Mouse (Mus musculus) cerebellum, adult 9-11 months (tissue): ENCODE results near the gene Tpt1.
"Not testable (repeated sequence)": the region's sequence is repeated elsewhere in the genome, so short reads cannot be mapped to it uniquely, and the experiment has no call there.

Experiments used
- DNase-seq: peaks from one replicate; pipeline ENCODE4 v3.0.0; 2022

Gene Tpt1

GRCm38 (mm10) chr14:75844111-75844695 lies 690 bp upstream of the Tpt1 start:
- no peak for DNase-seq

DNA sequence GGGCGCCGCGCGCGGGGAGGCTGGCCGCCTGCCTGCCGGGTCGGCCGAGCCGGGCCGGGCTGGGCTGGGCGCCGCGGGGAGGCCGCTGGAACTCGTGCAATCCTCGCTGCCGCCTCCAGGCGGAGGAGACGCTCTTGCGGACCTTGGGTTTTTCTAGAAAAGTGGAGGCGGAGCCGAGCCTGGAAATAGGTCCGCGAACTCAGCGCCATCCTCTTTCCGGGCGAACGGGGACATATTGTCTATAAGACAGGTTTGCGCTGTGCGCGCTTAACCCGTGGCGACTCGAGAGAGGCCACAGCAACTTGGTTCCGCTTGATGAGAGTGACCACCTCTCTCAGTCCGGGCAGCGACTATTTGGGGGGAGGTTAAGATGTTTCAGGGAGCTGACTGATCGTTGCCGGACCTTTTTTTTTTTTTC lies 814 bp downstream of the Tpt1 start:
- peak; percentile 91 for DNase-seq

DNA sequence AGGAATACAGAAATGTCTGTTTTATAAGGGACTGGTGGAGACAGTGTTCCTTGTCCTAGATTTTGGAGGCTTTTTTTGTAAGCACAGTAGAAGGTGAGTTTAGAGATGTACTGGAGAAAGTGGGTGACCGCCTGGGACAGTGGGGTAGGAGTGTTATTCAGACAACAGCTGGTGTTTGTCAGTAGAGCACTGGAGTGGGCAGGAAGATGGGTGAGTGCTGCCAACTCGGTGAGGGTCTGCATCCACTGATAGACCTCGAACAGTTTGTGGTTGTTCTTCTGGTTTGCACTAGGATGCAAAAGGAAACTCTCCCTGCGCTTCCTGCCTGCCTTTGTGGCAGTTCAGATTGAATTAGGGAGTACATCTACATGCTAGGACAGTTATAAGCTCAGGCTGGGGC lies 2.8 kb downstream of the Tpt1 start:
- DNase-seq, result no peak

DNA sequence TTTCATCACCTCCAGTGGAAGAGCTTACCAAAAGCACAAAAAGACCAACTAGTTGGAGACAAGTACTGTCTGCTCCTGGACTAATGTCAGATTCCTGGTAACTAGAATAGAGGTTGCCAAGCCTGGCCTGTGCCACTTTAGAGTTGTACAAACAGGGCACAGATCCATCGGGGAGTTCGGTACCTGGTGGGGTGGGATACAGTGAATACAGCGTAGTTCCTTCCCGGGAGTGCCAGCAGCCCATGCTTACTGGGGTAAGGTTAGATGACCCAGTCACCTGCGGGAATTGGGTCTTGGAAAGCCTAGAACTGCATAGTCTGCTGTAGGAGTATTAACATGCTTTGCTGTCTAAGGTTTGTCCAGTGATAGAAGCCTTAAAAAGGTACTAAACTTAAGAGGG lies 3.6 kb downstream of the Tpt1 start:
- DNase-seq, result no peak

GRCm38 (mm10) chr14:75849236-75849635 lies 4.3 kb downstream of the Tpt1 start:
- no peak for DNase-seq

- DNase-seq, result no peak
These were observed 5.1 kb downstream of the Tpt1 start for GRCm38 (mm10) chr14:75849842-75850568.

DNA sequence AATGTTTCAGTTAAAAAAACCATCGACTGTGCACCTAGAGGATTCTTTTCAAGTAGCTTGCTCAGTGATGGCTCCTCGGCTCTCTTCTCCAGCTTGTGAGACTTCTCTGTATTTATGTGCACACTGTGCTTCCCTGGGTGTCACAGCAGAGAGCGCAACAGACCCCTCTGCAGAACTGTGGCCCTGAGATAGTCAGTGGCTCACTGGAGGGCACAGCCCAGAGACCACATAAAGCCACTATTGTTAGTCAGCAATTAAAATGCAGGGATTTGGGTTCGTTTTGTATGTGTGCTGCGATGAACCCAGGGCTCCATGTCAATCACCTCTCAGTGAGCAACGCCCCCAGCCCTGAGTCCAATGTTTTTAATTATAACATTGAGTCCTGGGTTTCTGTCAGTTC lies 5.9 kb downstream of the Tpt1 start:
- DNase-seq, result no peak

- DNase-seq, result no peak
These were observed 7.1 kb downstream of the Tpt1 start for GRCm38 (mm10) chr14:75852016-75852415.

DNA sequence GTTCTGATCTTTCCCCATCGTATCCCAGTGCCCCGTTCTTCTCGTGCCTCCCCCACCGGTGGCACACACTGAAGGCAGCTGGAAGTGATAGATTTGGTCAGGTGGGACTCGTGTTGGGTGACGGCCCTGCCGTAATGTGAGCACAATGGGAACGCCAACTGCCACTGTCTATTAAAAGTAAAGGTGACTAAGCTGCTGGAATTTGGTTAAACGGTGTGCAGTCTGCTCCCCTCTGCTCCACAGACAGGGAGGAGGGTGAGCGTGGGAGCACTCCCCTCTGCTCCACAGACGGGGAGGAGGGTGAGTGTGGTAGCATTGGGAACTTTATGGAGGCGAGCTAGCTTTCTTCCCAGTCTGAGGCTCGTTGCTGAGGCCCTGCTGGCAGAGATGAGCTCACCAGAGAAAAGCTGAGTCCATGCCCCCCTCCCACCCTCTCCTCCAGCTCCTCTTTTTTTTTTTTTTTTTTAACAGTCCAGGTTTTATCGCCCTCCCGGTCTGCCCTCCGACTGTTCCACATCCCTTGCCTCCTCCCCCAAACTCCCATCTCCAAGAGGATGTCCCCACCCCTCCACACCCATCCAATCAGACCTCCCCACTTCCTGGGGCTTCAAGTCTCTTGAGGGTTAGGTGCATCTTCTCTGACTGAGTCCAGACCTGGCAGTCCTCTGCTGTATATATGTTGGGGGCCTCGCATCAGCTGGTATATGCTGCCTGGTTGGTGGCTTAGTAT lies 10.5 kb downstream of the Tpt1 start:
- no peak for DNase-seq

- no peak for DNase-seq
These were observed 13.3 kb downstream of the Tpt1 start for GRCm38 (mm10) chr14:75858181-75858580.

DNA sequence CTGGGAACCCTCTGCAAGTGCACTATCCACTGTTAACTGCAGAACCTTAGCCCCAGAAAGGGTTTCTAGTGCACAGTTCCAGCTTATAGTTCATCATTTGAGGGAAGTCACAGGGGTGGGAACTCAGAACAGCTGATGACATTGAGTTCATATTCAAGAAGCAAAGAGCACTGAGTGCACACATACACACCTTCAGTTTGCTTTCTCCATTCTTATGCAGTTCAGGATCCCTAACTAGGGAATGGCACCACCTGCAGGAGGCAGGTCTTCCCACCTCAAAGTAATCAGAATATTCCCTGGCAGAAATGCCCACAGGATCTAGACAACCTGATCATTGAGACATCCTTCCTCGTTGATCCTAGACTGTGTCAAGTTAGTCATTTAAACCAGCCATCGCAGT lies 14.7 kb downstream of the Tpt1 start:
- no peak for DNase-seq

DNA sequence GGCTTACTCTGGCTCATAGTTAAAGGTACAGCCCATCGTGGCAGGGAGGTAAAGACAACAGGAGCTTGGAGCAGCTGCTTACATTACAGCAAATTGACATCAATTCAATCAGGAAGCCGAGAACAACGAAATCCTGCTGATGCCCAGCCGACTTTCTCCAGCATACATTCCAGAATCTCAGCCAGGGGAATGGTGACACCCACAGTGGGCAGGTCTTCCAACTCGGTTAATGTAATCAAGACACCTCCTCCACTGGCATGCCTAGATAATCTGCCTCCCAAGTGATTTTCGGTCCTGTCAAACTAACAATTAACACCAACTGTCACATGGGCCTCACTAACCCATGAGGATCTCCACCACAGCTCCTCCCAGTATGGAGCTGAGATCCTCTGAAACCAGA lies 17.8 kb downstream of the Tpt1 start:
- no peak for DNase-seq

- DNase-seq, result no peak
These were observed 18.9 kb downstream of the Tpt1 start for GRCm38 (mm10) chr14:75863549-75864409.

GRCm38 (mm10) chr14:75866706-75867333 lies 21.9 kb downstream of the Tpt1 start:
- no peak for DNase-seq

DNA sequence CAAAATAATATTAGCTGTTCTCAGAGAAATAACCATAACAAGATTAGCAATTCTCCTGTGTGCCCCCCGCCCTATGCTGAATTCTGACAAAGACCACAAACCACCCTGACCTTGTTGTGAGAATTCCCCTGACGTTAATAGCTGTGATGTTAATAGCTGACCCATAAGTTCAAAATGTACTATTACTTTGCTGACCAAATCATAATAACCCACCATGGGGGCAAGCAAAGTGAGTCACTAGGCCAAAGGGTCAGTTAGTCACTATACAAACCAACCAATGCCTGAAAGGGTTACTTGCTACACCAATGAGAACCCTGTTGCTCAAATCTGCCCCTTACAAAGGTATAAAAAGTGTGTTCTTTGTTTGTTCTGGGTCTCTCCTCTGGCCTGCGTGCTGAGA lies 23.1 kb downstream of the Tpt1 start:
- DNase-seq, result not testable (repeated sequence)

- no peak for DNase-seq
These were observed 25.0 kb downstream of the Tpt1 start for GRCm38 (mm10) chr14:75869769-75870363.

- DNase-seq, result no peak
These were observed 25.7 kb downstream of the Tpt1 start for GRCm38 (mm10) chr14:75870631-75871030.

- no peak for DNase-seq
These were observed 26.2 kb downstream of the Tpt1 start for GRCm38 (mm10) chr14:75871111-75871510.

DNA sequence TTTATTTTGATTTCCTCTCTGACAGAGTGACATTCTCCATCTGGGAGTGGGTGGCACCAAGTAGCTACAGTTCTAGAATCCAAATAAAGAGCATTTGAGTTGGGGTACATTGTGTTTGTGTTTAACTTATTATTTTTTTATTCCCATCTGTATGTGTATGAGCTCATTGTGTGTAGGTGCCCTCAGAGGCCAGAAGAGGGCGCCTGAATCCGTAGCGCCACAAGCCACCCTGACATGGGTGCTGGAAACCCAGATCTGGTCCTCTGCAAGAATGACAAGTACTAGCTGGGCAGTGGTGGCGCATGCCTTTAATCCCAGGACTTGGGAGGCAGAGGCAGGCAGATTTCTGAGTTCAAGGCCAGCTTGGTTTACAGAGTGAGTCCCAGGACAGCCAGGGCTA lies 26.9 kb downstream of the Tpt1 start:
- DNase-seq, result no peak

GRCm38 (mm10) chr14:75873612-75874011 lies 28.7 kb downstream of the Tpt1 start:
- DNase-seq, result no peak

DNA sequence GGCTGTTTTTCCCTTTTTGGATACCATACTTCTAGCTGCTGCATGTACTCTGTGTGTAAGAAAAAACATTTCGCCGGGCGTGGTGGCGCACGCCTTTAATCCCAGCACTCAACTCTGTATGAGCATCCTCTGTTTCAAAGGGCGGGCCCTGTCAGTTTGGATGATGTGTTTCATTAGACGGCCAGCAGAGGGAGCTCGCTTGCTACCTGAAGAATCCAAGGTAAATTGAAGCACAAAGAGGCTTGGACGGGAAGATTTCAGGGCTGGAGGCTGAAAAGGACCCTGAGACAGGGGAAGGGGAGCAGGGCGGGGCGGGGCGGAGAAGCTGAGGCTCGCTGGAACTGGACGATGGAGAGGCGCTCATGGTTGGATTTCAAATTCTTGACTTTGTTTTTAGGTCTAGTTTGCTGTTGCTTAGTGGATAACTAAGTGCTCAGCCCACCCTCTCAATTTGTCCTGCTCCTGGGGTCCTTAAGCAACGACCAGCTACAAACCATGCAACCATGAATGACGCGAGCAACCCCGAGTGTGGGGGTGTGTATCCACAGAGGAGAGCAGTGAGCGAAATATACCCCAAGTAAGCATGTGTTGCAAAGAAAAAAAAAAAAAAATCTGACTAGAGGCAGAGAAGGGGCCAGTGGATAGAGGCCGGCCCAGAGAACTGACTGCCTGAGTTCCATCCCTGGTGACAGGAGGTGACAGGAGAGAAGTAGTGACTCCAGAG lies 31.6 kb downstream of the Tpt1 start:
- DNase-seq, result peak; percentile 66

DNA sequence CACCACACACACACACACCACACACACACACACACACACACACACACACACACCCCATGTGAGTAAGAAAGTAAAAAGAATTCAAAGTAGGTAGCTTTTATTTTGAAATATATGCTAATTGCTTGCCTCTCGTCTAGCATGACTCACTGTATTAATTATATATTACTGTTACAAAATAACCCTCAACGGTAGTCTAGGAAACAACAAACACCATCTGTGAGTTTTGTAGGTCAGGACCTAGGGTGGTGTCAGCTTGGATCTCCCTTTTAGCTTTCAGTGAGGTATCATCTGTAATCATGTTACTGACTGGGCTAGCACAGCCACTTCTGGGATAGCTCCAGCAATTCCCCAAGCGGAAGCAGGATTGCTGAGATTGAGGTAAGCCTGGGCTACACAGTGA lies 32.4 kb downstream of the Tpt1 start:
- DNase-seq, result no peak
